Mouse (Mus musculus) lung, postnatal 0 days (tissue): ENCODE measurements around the gene Ppp1r18.

Experiments
- CTCF ChIP-seq: IDR thresholded peaks from 2 replicates; pipeline ENCODE4 v1.5.1; 2016; ENCODE audit warnings: antibody characterized with exemption, mild to moderate bottlenecking
- EP300 ChIP-seq: IDR thresholded peaks from 2 replicates; pipeline ENCODE4 v1.6.1; 2016; ENCODE audit warnings: antibody characterized with exemption, mild to moderate bottlenecking, control low read depth

DNA sequence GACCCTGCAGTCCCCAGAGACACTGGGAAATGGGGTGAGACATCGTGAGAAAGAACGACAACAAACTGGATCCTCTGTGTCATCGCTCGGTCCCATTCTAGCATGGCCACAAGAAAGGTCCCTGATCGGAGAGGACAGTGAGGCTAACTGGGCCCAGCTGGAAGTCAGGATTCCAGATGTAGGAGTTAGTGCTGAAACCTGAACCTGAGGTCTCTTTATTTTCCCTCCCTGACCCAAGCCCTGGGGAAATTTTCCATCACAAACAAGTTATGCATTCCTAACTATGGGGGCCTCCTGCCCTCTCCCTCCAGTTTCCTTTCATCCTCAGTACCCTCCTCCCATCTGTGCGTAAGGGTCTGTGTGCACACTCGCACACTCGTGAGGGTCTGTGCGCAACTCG, 48.2 kb upstream of the Ppp1r18 start:
- no peak for TF ChIP-seq EP300
- no peak for TF ChIP-seq CTCF
